In genomic region chr2:66799676-66800249, GRCm38 (mm10) we compare ENCODE assay signal across 7 mouse cellular contexts. TPM values are rescaled to one million over a fixed set of nuclear protein-coding genes. Genes with fewer than 3 reads are reported as not detected.
DNase-seq lines count a peak whose midpoint lies in the region; ATAC-seq and TF ChIP-seq lines count a peak whose summit lies in the region.

No protein-coding gene starts in this region.

- POLR2A ChIA-PET in Patski (lab: Charles Lee) = no interaction called here

- DNase-seq in layer of hippocampus, adult 9-10 months (ENCODE audit: low spot score) = peak; percentile 31
- DNase-seq in layer of hippocampus, adult 9-11 months = no peak
- no peak for DNase-seq in Patski (ENCODE audit: low read depth, low spot score)
- peak; percentile 35 for DNase-seq in cerebellum, adult 8-10 months
- peak; percentile 45 for DNase-seq in lung, postnatal 36 days
- no peak for DNase-seq in yolk sac, embryonic 10.5 days (ENCODE audit: low spot score)
- DNase-seq in ovary, postnatal 36 days (ENCODE audit: low spot score) = no peak

- peak; percentile 43 for TF ChIP-seq CTCF in Patski (IDR thresholded peaks at IDR 0.05)

- peaks cover 40% of the 10 kb centered on the region for H3K27me3 ChIP-seq in Patski

- ATAC-seq in Patski = no peak

- CTCF ChIA-PET in Patski (lab: Charles Lee) = no interaction called here

- in situ Hi-C loops in Patski (cut with MboI; ENCODE audit: low pct_unique_long_range_greater_than_20kb) = loop anchor here (5.0 to 25.0 kb wide), 3 partner anchors 322 to 1538 kb away; partner anchors contain the start of gene Ttc21b

RNA-seq across cellular contexts. Expression of gene Scn7a, which starts 15.0 kb away (rescaled TPM):
- not detected for polyA plus RNA-seq in Patski (2021)

Comparison
In these comparisons a context has a peak if more than half of its experiments do, and no peak if none do; other contexts are left out.
1. DNase-seq: peak in layer of hippocampus, adult 9-10 months (single experiment), cerebellum, adult 8-10 months (single experiment) and lung, postnatal 36 days (single experiment); none in layer of hippocampus, adult 9-11 months (single experiment), Patski (single experiment), yolk sac, embryonic 10.5 days (single experiment) and ovary, postnatal 36 days (single experiment).